Mouse (Mus musculus): ENCODE data around the gene 1700030J22Rik.

DNA sequence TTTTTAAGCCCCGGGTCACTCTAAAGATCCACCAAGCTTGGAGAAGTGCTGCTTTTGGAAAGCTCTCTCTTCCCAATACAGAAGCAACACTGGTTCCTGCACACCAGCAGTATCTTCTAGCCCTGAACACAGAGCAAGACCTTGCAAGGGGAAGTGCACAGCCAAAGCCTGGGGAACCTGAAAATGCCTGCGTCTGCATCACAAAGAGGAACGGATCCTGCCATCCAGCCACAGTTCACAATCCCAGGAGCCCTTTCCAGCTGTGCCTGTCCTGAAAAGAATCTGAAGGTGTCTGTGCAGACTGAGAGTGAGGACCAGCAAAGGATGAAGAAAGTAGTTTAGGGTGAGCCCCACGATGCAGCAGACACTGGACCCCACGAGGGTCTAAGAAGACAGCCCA lies 3.7 kb downstream of the 1700030J22Rik start:
- TF ChIP-seq CTCF (IDR thresholded peaks at IDR 0.05; ENCODE audit: borderline replicate concordance, control insufficient read depth, extremely low read depth, insufficient read depth, low read length, poor library complexity) (no peak), POLR2A (IDR thresholded peaks at IDR 0.05; ENCODE audit: control insufficient read depth, extremely low read depth, insufficient read depth, low read length, poor library complexity) (no peak)

Measured in thymus, adult 2 months (tissue).